In the genomic region with DNA sequence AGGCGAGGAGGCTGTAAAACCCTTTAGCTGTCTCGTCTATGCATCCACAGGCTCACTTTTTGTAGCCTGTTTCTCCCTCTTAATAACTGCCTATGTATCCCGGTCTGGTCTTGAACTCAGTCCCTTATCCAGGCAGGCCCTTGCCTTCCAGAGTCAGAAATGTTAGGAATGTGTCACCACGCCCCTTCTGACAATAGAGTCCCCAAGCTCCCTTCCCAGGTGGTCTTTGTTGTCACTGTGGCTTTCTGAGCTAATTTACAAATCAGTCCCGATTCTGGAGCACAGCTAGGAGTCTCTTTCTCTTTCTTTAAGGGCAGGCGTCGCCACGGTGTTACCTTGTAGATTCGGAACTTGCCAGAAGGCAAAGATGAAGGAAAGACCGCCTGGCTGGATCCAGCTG, we compare ENCODE assay signal across 10 mouse cellular contexts. TPM values are rescaled to one million over a fixed set of nuclear protein-coding genes. Genes with fewer than 3 reads are reported as not detected.
DNase-seq lines count a peak whose midpoint lies in the region; ATAC-seq and TF ChIP-seq lines count a peak whose summit lies in the region.
"Had no signal": no experiment of that assay in that cellular context is flagged by ENCODE, and none has a peak within 500 bp of the region (broad histone marks: within the 10 kb centered on the region; RNA-seq: fewer than 3 reads in every experiment).

No protein-coding gene starts in this region.

- H3K9ac ChIP-seq in heart, embryonic 13.5 days = peak overlapping the region; percentile 85; the same call in 1 of the 2 replicates
- H3K9ac ChIP-seq in hindbrain, embryonic 13.5 days = peak overlapping the region; percentile 79
- peak overlapping the region; percentile 65; the same call in 1 of the 2 replicates for H3K9ac ChIP-seq in midbrain, embryonic 14.5 days (replicated peaks; ENCODE audit: low read length)

- H3K36me3 ChIP-seq in heart, embryonic 13.5 days = no peaks in the 10 kb centered on the region
- H3K36me3 ChIP-seq in hindbrain, embryonic 13.5 days = no peaks in the 10 kb centered on the region
- H3K36me3 ChIP-seq in midbrain, embryonic 14.5 days (ENCODE audit: control insufficient read depth, insufficient read depth, low read length) = no peaks in the 10 kb centered on the region

- no peak for DNase-seq in heart, postnatal 10 days
- DNase-seq in midbrain, embryonic 14.5 days = no peak
- DNase-seq in left cerebral cortex, adult 18-20 months (ENCODE audit: low spot score in 2 of 2) = no peak
- no peak for DNase-seq in lung, postnatal 4 days
- no peak for DNase-seq in cerebellum, adult 11 months
- DNase-seq: right cerebral cortex, postnatal 14 days had no signal

- TF ChIP-seq POLR2A in bone marrow macrophage, adult 2 months (IDR thresholded peaks at IDR 0.05; ENCODE audit: borderline replicate concordance, low read depth, low read length) = no peak

- H3K4me1 ChIP-seq in heart, embryonic 13.5 days = peaks cover 25% of the 10 kb centered on the region
- peaks cover 33% of the 10 kb centered on the region for H3K4me1 ChIP-seq in bone marrow macrophage, adult 2 months (ENCODE audit: control insufficient read depth, insufficient read depth, low read length)
- peaks cover 17% of the 10 kb centered on the region for H3K4me1 ChIP-seq in hindbrain, embryonic 13.5 days (replicated peaks)
- H3K4me1 ChIP-seq in midbrain, embryonic 14.5 days (ENCODE audit: control insufficient read depth, insufficient read depth, low read length) = peaks cover 13% of the 10 kb centered on the region

- H3K27ac ChIP-seq in heart, embryonic 13.5 days (replicated peaks) = no peak overlapping the region
- no peak overlapping the region for H3K27ac ChIP-seq in bone marrow macrophage, adult 2 months (ENCODE audit: insufficient read depth, low read depth, low read length)
- peak overlapping the region; percentile 85 for H3K27ac ChIP-seq in hindbrain, embryonic 13.5 days
- H3K27ac ChIP-seq in midbrain, embryonic 14.5 days (replicated peaks; ENCODE audit: low read depth, low read length) = peak overlapping the region; percentile 69; the same call in 1 of the 2 replicates

- H3K9me3 ChIP-seq in heart, embryonic 13.5 days = no peaks in the 10 kb centered on the region
- no peaks in the 10 kb centered on the region for H3K9me3 ChIP-seq in hindbrain, embryonic 13.5 days
- no peaks in the 10 kb centered on the region for H3K9me3 ChIP-seq in midbrain, embryonic 14.5 days (ENCODE audit: control insufficient read depth, low read length)

- ATAC-seq in heart, embryonic 13.5 days (ENCODE audit: extremely low read depth, insufficient number of reproducible peaks, low FRiP score, low TSS enrichment) = no peak
- no peak for ATAC-seq in hindbrain, embryonic 13.5 days (ENCODE audit: low FRiP score)
- ATAC-seq in midbrain, embryonic 14.5 days (ENCODE audit: low FRiP score, low TSS enrichment) = no peak

- intact Hi-C loops in heart, postnatal 10 days (cut with DNase I) = no loop called here

- H3K4me3 ChIP-seq in heart, embryonic 13.5 days = peak overlapping the region; percentile 71; the same call in 1 of the 2 replicates
- peak overlapping the region; percentile 69; the same call in 1 of the 2 replicates for H3K4me3 ChIP-seq in bone marrow macrophage, adult 2 months (ENCODE audit: insufficient read depth, low read length)
- H3K4me3 ChIP-seq in hindbrain, embryonic 13.5 days = peak overlapping the region; percentile 58
- peak overlapping the region; percentile 55 for H3K4me3 ChIP-seq in midbrain, embryonic 14.5 days (replicated peaks; ENCODE audit: low read depth, low read length)

- 13% methylated on average over 10 of the region's 10 CpGs for WGBS in heart, embryonic 13.5 days
- WGBS in hindbrain, embryonic 13.5 days = 4% methylated on average over 10 of the region's 10 CpGs
- WGBS in midbrain, embryonic 14.5 days = 2% methylated on average over 10 of the region's 10 CpGs

- H3K27me3 ChIP-seq in heart, embryonic 13.5 days (replicated peaks) = peaks cover 11% of the 10 kb centered on the region
- 0 out of 2 replicates have a peak, but pooled peaks cover 3% of the 10 kb centered on the region for H3K27me3 ChIP-seq in hindbrain, embryonic 13.5 days
- no peaks in the 10 kb centered on the region for H3K27me3 ChIP-seq in midbrain, embryonic 14.5 days (ENCODE audit: control insufficient read depth, insufficient read depth, low read length)

- TF ChIP-seq CTCF in bone marrow macrophage, adult 2 months (IDR thresholded peaks at IDR 0.05; ENCODE audit: low read depth, low read length) = no peak

- H3K4me2 ChIP-seq in heart, embryonic 13.5 days = peak overlapping the region; percentile 92
- H3K4me2 ChIP-seq in hindbrain, embryonic 13.5 days = peak overlapping the region; percentile 82
- peak overlapping the region; percentile 86 for H3K4me2 ChIP-seq in midbrain, embryonic 14.5 days (ENCODE audit: low read length)

RNA-seq across cellular contexts. Expression of a gene that starts 8.7 kb away (rescaled TPM):
- polyA plus RNA-seq in heart, embryonic 13.5 days (2015; fragmentation: Nextera tagmentation; extraction: Ambion mirVana) = 0.53 and 0.62 TPM in 2 replicates
- total RNA-seq in heart, postnatal 10 days (2021) = 1 to 10 TPM in 1 of 2 experiments, under 1 TPM in 1; 0.74 to 1.3 TPM
- 0.62 and 0.89 TPM in 2 replicates for polyA plus RNA-seq in bone marrow macrophage, adult 2 months (2012; ENCODE audit: insufficient read depth, insufficient read length, missing spikeins)
- polyA plus RNA-seq in hindbrain, embryonic 13.5 days (2015; fragmentation: Nextera tagmentation; extraction: Ambion mirVana) = 26.1 and 27.7 TPM in 2 replicates
- 39.5 and 48.5 TPM in 2 replicates for polyA plus RNA-seq in midbrain, embryonic 14.5 days (2014; fragmentation: Nextera tagmentation; extraction: Ambion mirVana)
- 10 to 100 TPM; 56.6 to 66.2 TPM for total RNA-seq in left cerebral cortex, adult 18-20 months (2021)

RNA-seq across cellular contexts. Expression of a gene that starts 10.4 kb away (rescaled TPM):
- 0.35 and 0.45 TPM in 2 replicates for polyA plus RNA-seq in heart, embryonic 13.5 days (2015; fragmentation: Nextera tagmentation; extraction: Ambion mirVana)
- under 1 TPM in 1 of 2 experiments, not detected in 1; 0.40 TPM for total RNA-seq in heart, postnatal 10 days (2021)
- 1.2 TPM in 1 of 2 replicates, not detected in the other for polyA plus RNA-seq in bone marrow macrophage, adult 2 months (2012; ENCODE audit: insufficient read depth, insufficient read length, missing spikeins)
- 1.8 and 2.4 TPM in 2 replicates for polyA plus RNA-seq in hindbrain, embryonic 13.5 days (2015; fragmentation: Nextera tagmentation; extraction: Ambion mirVana)
- 1.7 and 1.9 TPM in 2 replicates for polyA plus RNA-seq in midbrain, embryonic 14.5 days (2014; fragmentation: Nextera tagmentation; extraction: Ambion mirVana)
- 1 to 10 TPM in 1 of 2 experiments, under 1 TPM in 1; 0.98 to 2.7 TPM for total RNA-seq in left cerebral cortex, adult 18-20 months (2021)
- total RNA-seq: liver, adult 2 months had no signal

RNA-seq across cellular contexts. Expression of a gene that starts 53.6 kb away (rescaled TPM):
- polyA plus RNA-seq in heart, embryonic 13.5 days (2015; fragmentation: Nextera tagmentation; extraction: Ambion mirVana) = 1.6 and 1.7 TPM in 2 replicates
- total RNA-seq in heart, postnatal 10 days (2021) = 10 to 100 TPM; 28.3 to 39.0 TPM
- polyA plus RNA-seq in bone marrow macrophage, adult 2 months (2012; ENCODE audit: insufficient read depth, insufficient read length, missing spikeins) = not detected in 2 replicates
- 14.6 and 15.6 TPM in 2 replicates for polyA plus RNA-seq in hindbrain, embryonic 13.5 days (2015; fragmentation: Nextera tagmentation; extraction: Ambion mirVana)
- polyA plus RNA-seq in midbrain, embryonic 14.5 days (2014; fragmentation: Nextera tagmentation; extraction: Ambion mirVana) = 28.4 and 39.0 TPM in 2 replicates
- total RNA-seq in left cerebral cortex, adult 18-20 months (2021) = 100 to 1,000 TPM; 284 to 289 TPM
- total RNA-seq: liver, adult 2 months had no signal
- polyA plus RNA-seq: liver, adult 2 months had no signal

Comparison
In these comparisons a context has a peak if more than half of its experiments do, and no peak if none do; other contexts are left out.
1. H3K27ac ChIP-seq: peak in hindbrain, embryonic 13.5 days (single experiment) and midbrain, embryonic 14.5 days (single experiment); none in heart, embryonic 13.5 days (single experiment) and bone marrow macrophage, adult 2 months (single experiment).
2. RNA of a gene that starts 8.7 kb away (polyA plus RNA-seq): 39.5 to 48.5 TPM in midbrain, embryonic 14.5 days and 26.1 to 27.7 TPM in hindbrain, embryonic 13.5 days; 0.62 to 0.89 TPM in bone marrow macrophage, adult 2 months and 0.53 to 0.62 TPM in heart, embryonic 13.5 days; every median in the first group is over 10 times any median in the second.
3. Peak in every context shown above with its lines, with median percentiles within 50 percentile points of each other: H3K4me2 ChIP-seq, H3K4me3 ChIP-seq and H3K9ac ChIP-seq.